Comparison of ENCODE assay signal across 9 mouse cellular contexts in the genomic region with DNA sequence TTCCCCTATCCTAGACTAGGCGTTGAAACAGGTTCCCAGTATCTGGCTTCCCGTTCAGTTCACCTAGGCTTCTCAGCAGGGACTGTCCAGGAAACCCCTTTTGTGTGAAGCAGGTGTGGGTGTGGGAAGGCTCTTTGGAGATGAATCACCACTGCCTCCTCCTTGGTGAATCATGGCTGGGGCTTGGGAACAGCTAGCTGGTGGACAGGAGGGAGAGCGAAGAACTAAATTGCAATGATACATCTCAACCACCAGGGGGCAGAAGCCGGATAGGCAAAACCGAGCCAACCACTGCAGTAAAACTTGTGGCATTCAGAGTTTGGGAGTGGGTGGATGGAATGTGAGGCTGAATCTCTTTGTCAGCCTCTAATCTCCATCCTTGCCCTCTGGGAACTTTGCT. TPM values are rescaled to one million over a fixed set of nuclear protein-coding genes. Genes with fewer than 3 reads are reported as not detected.
A peak's percentile ranks its signal among the peaks of the same experiment; 100 is the strongest.
DNase-seq lines count a peak whose midpoint lies in the region; ATAC-seq and TF ChIP-seq lines count a peak whose summit lies in the region.
"Had no signal": no experiment of that assay in that cellular context is flagged by ENCODE, and none has a peak within 500 bp of the region (broad histone marks: within the 10 kb centered on the region; RNA-seq: fewer than 3 reads in every experiment).

No protein-coding gene starts in this region.

- H3K27me3 ChIP-seq in forebrain, embryonic 11.5 days (ENCODE audit: control insufficient read depth, insufficient read depth, low read length): no peaks in the 10 kb centered on the region
- H3K27me3 ChIP-seq in hindbrain, embryonic 16.5 days (replicated peaks; ENCODE audit: control insufficient read depth, insufficient read depth, low read length): no peaks in the 10 kb centered on the region

- no peaks in the 10 kb centered on the region for H3K36me3 ChIP-seq in forebrain, embryonic 11.5 days (ENCODE audit: control insufficient read depth, insufficient read depth, low read length)
- no peaks in the 10 kb centered on the region for H3K36me3 ChIP-seq in hindbrain, embryonic 16.5 days (ENCODE audit: control insufficient read depth, insufficient read depth, low read length)

- TF ChIP-seq CTCF in bone marrow, adult 2 months (IDR thresholded peaks at IDR 0.05; ENCODE audit: control insufficient read depth, insufficient read depth, low read length): peak; percentile 87

- peak; percentile 64 for ATAC-seq in forebrain, embryonic 11.5 days (replicated peaks; ENCODE audit: low FRiP score)
- peak; percentile 45; the same call in 1 of the 2 replicates for ATAC-seq in hindbrain, embryonic 16.5 days

- H3K4me2 ChIP-seq in forebrain, embryonic 11.5 days (ENCODE audit: low read depth, low read length, severe bottlenecking): no peak overlapping the region
- no peak overlapping the region for H3K4me2 ChIP-seq in hindbrain, embryonic 16.5 days (ENCODE audit: low read length)

- no peak overlapping the region for H3K4me3 ChIP-seq in bone marrow, adult 2 months (replicated peaks; ENCODE audit: control insufficient read depth, low read depth, low read length)
- no peak overlapping the region for H3K4me3 ChIP-seq in forebrain, embryonic 11.5 days (ENCODE audit: low read depth, low read length)
- no peak overlapping the region for H3K4me3 ChIP-seq in hindbrain, embryonic 16.5 days (ENCODE audit: low read length)

- 27% methylated on average over 5 of the region's 5 CpGs for WGBS in bone marrow, adult 2 months
- 34% methylated on average over 5 of the region's 5 CpGs for WGBS in forebrain, embryonic 11.5 days
- WGBS in hindbrain, embryonic 16.5 days: 28% methylated on average over 5 of the region's 5 CpGs

- no peak overlapping the region for H3K9ac ChIP-seq in forebrain, embryonic 11.5 days (ENCODE audit: low read length)
- no peak overlapping the region for H3K9ac ChIP-seq in hindbrain, embryonic 16.5 days (ENCODE audit: low read depth, low read length)

- no peak overlapping the region for H3K27ac ChIP-seq in bone marrow, adult 2 months (ENCODE audit: control insufficient read depth, insufficient read depth, low read depth, low read length, poor library complexity)
- H3K27ac ChIP-seq in forebrain, embryonic 11.5 days (ENCODE audit: low read depth, low read length): no peak overlapping the region
- no peak overlapping the region for H3K27ac ChIP-seq in hindbrain, embryonic 16.5 days (ENCODE audit: low read depth, low read length)

- H3K9me3 ChIP-seq in forebrain, embryonic 11.5 days (ENCODE audit: control insufficient read depth, low read length): no peaks in the 10 kb centered on the region
- no peaks in the 10 kb centered on the region for H3K9me3 ChIP-seq in hindbrain, embryonic 16.5 days (ENCODE audit: control insufficient read depth, low read length)

- H3K4me1 ChIP-seq in bone marrow, adult 2 months (ENCODE audit: control insufficient read depth, insufficient read depth, low read length): peaks cover 16% of the 10 kb centered on the region
- H3K4me1 ChIP-seq in forebrain, embryonic 11.5 days (replicated peaks; ENCODE audit: control insufficient read depth, insufficient read depth, low read length): no peaks in the 10 kb centered on the region
- H3K4me1 ChIP-seq in hindbrain, embryonic 16.5 days (ENCODE audit: control insufficient read depth, insufficient read depth, low read depth, low read length): no peaks in the 10 kb centered on the region

- no peak for TF ChIP-seq POLR2A in bone marrow, adult 2 months (IDR thresholded peaks at IDR 0.05; ENCODE audit: borderline replicate concordance, control insufficient read depth, low read depth, low read length)

- peak; percentile 84 for DNase-seq in ES-CJ7 (ENCODE audit: low read depth, low spot score)
- peak; percentile 70 for DNase-seq in forebrain, embryonic 11.5 days (ENCODE audit: low spot score)
- peak; percentile 67 to 78 for DNase-seq in layer of hippocampus, postnatal 14 days (ENCODE audit: low spot score in 2 of 2)
- peak; percentile 66 for DNase-seq in lung, postnatal 36 days
- peak; percentile 85 for DNase-seq in right cerebral cortex, adult 18-20 months
- peak; percentile 76 for DNase-seq in urinary bladder, postnatal 14 days (ENCODE audit: low spot score)

RNA-seq across cellular contexts. Expression of a gene that starts 4.5 kb away (rescaled TPM):
- not detected in 2 replicates for polyA plus RNA-seq in bone marrow, adult 2 months (2011; ENCODE audit: insufficient read depth, insufficient read length, low replicate concordance, missing spikeins)
- not detected in 2 replicates for polyA plus RNA-seq in forebrain, embryonic 11.5 days (2014; fragmentation: Nextera tagmentation; extraction: Ambion mirVana)
- polyA plus RNA-seq in hindbrain, embryonic 16.5 days (2015; fragmentation: Nextera tagmentation; extraction: Ambion mirVana): not detected in 2 replicates
- total RNA-seq in layer of hippocampus, postnatal 14 days (2021): not detected
- polyA plus RNA-seq: heart, embryonic 14.5 days had no signal

RNA-seq across cellular contexts. Expression of a gene that starts 16.1 kb away (rescaled TPM):
- polyA plus RNA-seq in bone marrow, adult 2 months (2011; ENCODE audit: insufficient read depth, insufficient read length, low replicate concordance, missing spikeins): not detected in 2 replicates
- polyA plus RNA-seq in forebrain, embryonic 11.5 days (2014; fragmentation: Nextera tagmentation; extraction: Ambion mirVana): not detected in 2 replicates
- polyA plus RNA-seq in hindbrain, embryonic 16.5 days (2015; fragmentation: Nextera tagmentation; extraction: Ambion mirVana): 0.51 TPM in 1 of 2 replicates, not detected in the other
- not detected for total RNA-seq in layer of hippocampus, postnatal 14 days (2021)
- polyA plus RNA-seq: heart, embryonic 14.5 days had no signal

RNA-seq across cellular contexts. Expression of a gene that starts 18.0 kb away (rescaled TPM):
- 71.4 and 238 TPM in 2 replicates for polyA plus RNA-seq in bone marrow, adult 2 months (2011; ENCODE audit: insufficient read depth, insufficient read length, low replicate concordance, missing spikeins)
- polyA plus RNA-seq in forebrain, embryonic 11.5 days (2014; fragmentation: Nextera tagmentation; extraction: Ambion mirVana): 0.69 and 1.9 TPM in 2 replicates
- 0.36 and 1.4 TPM in 2 replicates for polyA plus RNA-seq in hindbrain, embryonic 16.5 days (2015; fragmentation: Nextera tagmentation; extraction: Ambion mirVana)
- 1 to 10 TPM; 7.3 to 9.1 TPM for total RNA-seq in layer of hippocampus, postnatal 14 days (2021)

RNA-seq across cellular contexts. Expression of a gene that starts 22.7 kb away (rescaled TPM):
- not detected in 2 replicates for polyA plus RNA-seq in bone marrow, adult 2 months (2011; ENCODE audit: insufficient read depth, insufficient read length, low replicate concordance, missing spikeins)
- not detected in 2 replicates for polyA plus RNA-seq in forebrain, embryonic 11.5 days (2014; fragmentation: Nextera tagmentation; extraction: Ambion mirVana)
- not detected in 2 replicates for polyA plus RNA-seq in hindbrain, embryonic 16.5 days (2015; fragmentation: Nextera tagmentation; extraction: Ambion mirVana)
- total RNA-seq in layer of hippocampus, postnatal 14 days (2021): not detected
- polyA plus RNA-seq: heart, embryonic 14.5 days had no signal

RNA-seq across cellular contexts. Expression of a gene that starts 25.2 kb away (rescaled TPM):
- not detected in 2 replicates for polyA plus RNA-seq in bone marrow, adult 2 months (2011; ENCODE audit: insufficient read depth, insufficient read length, low replicate concordance, missing spikeins)
- not detected in 2 replicates for polyA plus RNA-seq in forebrain, embryonic 11.5 days (2014; fragmentation: Nextera tagmentation; extraction: Ambion mirVana)
- polyA plus RNA-seq in hindbrain, embryonic 16.5 days (2015; fragmentation: Nextera tagmentation; extraction: Ambion mirVana): 1.0 and 1.6 TPM in 2 replicates
- 1 to 10 TPM; 2.3 to 3.0 TPM for total RNA-seq in layer of hippocampus, postnatal 14 days (2021)

Comparison
In these comparisons a context has a peak if more than half of its experiments do, and no peak if none do; other contexts are left out.
1. RNA of a gene that starts 18.0 kb away (polyA plus RNA-seq): 71.4 to 238 TPM in bone marrow, adult 2 months; 0.69 to 1.9 TPM in forebrain, embryonic 11.5 days and 0.36 to 1.4 TPM in hindbrain, embryonic 16.5 days; every median in the first group is over 10 times any median in the second.
2. Peak in every context shown above with its lines, with median percentiles within 50 percentile points of each other: DNase-seq.